Comparison of ENCODE assay signal across 12 mouse cellular contexts in the genomic region with DNA sequence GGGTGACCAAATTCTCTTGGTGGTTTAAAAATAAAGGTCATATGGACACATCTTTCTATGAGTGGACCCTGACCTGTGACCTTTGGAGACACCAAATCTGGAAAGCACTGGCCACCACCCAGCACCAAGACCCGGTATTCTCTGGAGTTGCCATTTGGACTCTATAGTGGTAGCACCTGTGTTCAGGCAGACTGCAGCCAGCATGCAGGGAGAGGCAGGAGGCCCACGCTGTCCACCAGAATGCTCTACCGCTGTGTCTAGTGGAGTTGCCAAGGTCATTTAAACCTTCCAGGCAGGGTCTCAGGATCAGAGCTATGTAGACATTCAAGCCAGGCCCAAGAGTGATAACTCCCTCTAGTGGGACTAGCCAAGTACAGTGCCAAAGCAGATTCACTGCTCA.
"Had no signal": no experiment of that assay in that cellular context is flagged by ENCODE, and none has a peak within 500 bp of the region (broad histone marks: within the 10 kb centered on the region; RNA-seq: fewer than 3 reads in every experiment).

No protein-coding gene starts in this region.

- H3K27ac ChIP-seq: limb, embryonic 13.5 days; liver, embryonic 15.5 days; midbrain, embryonic 10.5 days; neural tube, embryonic 13.5 days had no signal

- H3K4me2 ChIP-seq: limb, embryonic 13.5 days; liver, embryonic 15.5 days; neural tube, embryonic 13.5 days had no signal

- ATAC-seq: lung, postnatal 0 days; midbrain, embryonic 16.5 days had no signal

- H3K4me3 ChIP-seq: limb, embryonic 13.5 days; liver, embryonic 15.5 days; midbrain, embryonic 10.5 days; neural tube, embryonic 13.5 days had no signal

- H3K36me3 ChIP-seq: limb, embryonic 13.5 days; liver, embryonic 15.5 days; midbrain, embryonic 10.5 days; neural tube, embryonic 13.5 days had no signal

- H3K27me3 ChIP-seq: limb, embryonic 13.5 days; liver, embryonic 15.5 days; neural tube, embryonic 13.5 days had no signal

- H3K9ac ChIP-seq: limb, embryonic 13.5 days; liver, embryonic 15.5 days; neural tube, embryonic 13.5 days had no signal

- H3K4me1 ChIP-seq: liver, embryonic 15.5 days; midbrain, embryonic 10.5 days; neural tube, embryonic 13.5 days had no signal

- H3K9me3 ChIP-seq: limb, embryonic 13.5 days; liver, embryonic 15.5 days; midbrain, embryonic 10.5 days; neural tube, embryonic 13.5 days had no signal

- DNase-seq: kidney, postnatal 25 days; left cerebral cortex, postnatal 4 days; lung, adult 2 months; lung, postnatal 36 days; right cerebral cortex, postnatal 25 days; thymus, postnatal 36 days had no signal
